Mouse (Mus musculus): ENCODE measurements around the gene Axin2. TPM values are rescaled to one million over a fixed set of nuclear protein-coding genes. Genes with fewer than 3 reads are reported as not detected.

Gene Axin2
- polyA plus RNA-seq, 1 experiment from 2014 or later: 11.0 TPM

GRCm38 (mm10) chr11:108898483-108898882 lies 21.7 kb upstream of the Axin2 start:
- H3K9ac ChIP-seq (replicated peaks; ENCODE audit: low read depth): no peak overlapping the region
- TF ChIP-seq EP300 (IDR thresholded peaks at IDR 0.05) (no peak), CTCF (IDR thresholded peaks at IDR 0.05) (no peak)
- no peak overlapping the region for H3K4me3 ChIP-seq (ENCODE audit: low read depth, low read length)
- H3K36me3 ChIP-seq (ENCODE audit: insufficient read depth, low read length): no peaks in the 10 kb centered on the region
- DNase-seq (ENCODE audit: low spot score) (no peak), ATAC-seq (no peak)
- no peak overlapping the region for H3K4me2 ChIP-seq (replicated peaks; ENCODE audit: low read depth, low read length)
- no peak overlapping the region for H3K27ac ChIP-seq (ENCODE audit: low read length)
- 86% methylated on average over 6 of the region's 6 CpGs for WGBS
- H3K27me3 ChIP-seq (replicated peaks; ENCODE audit: insufficient read depth, low read length): no peaks in the 10 kb centered on the region
- no peaks in the 10 kb centered on the region for H3K4me1 ChIP-seq (ENCODE audit: insufficient read depth, low read depth, low read length)
- H3K9me3 ChIP-seq (ENCODE audit: low read length): no peaks in the 10 kb centered on the region

- 67% methylated on average over 9 of the region's 10 CpGs for WGBS
- H3K27me3 ChIP-seq (replicated peaks; ENCODE audit: insufficient read depth, low read length): no peaks in the 10 kb centered on the region
- no peak overlapping the region for H3K27ac ChIP-seq (ENCODE audit: low read length)
- H3K9ac ChIP-seq (replicated peaks; ENCODE audit: low read depth): no peak overlapping the region
- no peaks in the 10 kb centered on the region for H3K9me3 ChIP-seq (ENCODE audit: low read length)
- ATAC-seq: no peak
- H3K36me3 ChIP-seq (ENCODE audit: insufficient read depth, low read length): no peaks in the 10 kb centered on the region
- H3K4me1 ChIP-seq (ENCODE audit: insufficient read depth, low read depth, low read length): no peaks in the 10 kb centered on the region
- no peak for TF ChIP-seq EP300 (IDR thresholded peaks at IDR 0.05)
- TF ChIP-seq CTCF (IDR thresholded peaks at IDR 0.05): no peak
- no peak for DNase-seq (ENCODE audit: low spot score)
- H3K4me2 ChIP-seq (replicated peaks; ENCODE audit: low read depth, low read length): no peak overlapping the region
- no peak overlapping the region for H3K4me3 ChIP-seq (ENCODE audit: low read depth, low read length)
Observed at GRCm38 (mm10) chr11:108900718-108901488, 19.2 kb upstream of the Axin2 start.

- no peaks in the 10 kb centered on the region for H3K9me3 ChIP-seq (ENCODE audit: low read length)
- H3K27ac ChIP-seq (ENCODE audit: low read length): no peak overlapping the region
- no peak overlapping the region for H3K4me3 ChIP-seq (ENCODE audit: low read depth, low read length)
- TF ChIP-seq EP300 (IDR thresholded peaks at IDR 0.05): no peak
- H3K36me3 ChIP-seq (ENCODE audit: insufficient read depth, low read length): no peaks in the 10 kb centered on the region
- DNase-seq (ENCODE audit: low spot score) (no peak), ATAC-seq (no peak)
- H3K9ac ChIP-seq (replicated peaks; ENCODE audit: low read depth): no peak overlapping the region
- no peak overlapping the region for H3K4me2 ChIP-seq (replicated peaks; ENCODE audit: low read depth, low read length)
- 84% methylated on average over 7 of the region's 7 CpGs for WGBS
- no peaks in the 10 kb centered on the region for H3K4me1 ChIP-seq (ENCODE audit: insufficient read depth, low read depth, low read length)
- H3K27me3 ChIP-seq (replicated peaks; ENCODE audit: insufficient read depth, low read length): no peaks in the 10 kb centered on the region
Observed at GRCm38 (mm10) chr11:108901670-108902069, 18.5 kb upstream of the Axin2 start.

GRCm38 (mm10) chr11:108902303-108902702 lies 17.8 kb upstream of the Axin2 start:
- DNase-seq (ENCODE audit: low spot score) (no peak), ATAC-seq (no peak)
- Histone ChIP-seq H3K4me3 (ENCODE audit: low read depth, low read length) (no peak overlapping the region), H3K36me3 (ENCODE audit: insufficient read depth, low read length) (no peaks in the 10 kb centered on the region), H3K27ac (ENCODE audit: low read length) (no peak overlapping the region), H3K27me3 (replicated peaks; ENCODE audit: insufficient read depth, low read length) (no peaks in the 10 kb centered on the region), H3K9me3 (ENCODE audit: low read length) (no peaks in the 10 kb centered on the region), H3K4me2 (replicated peaks; ENCODE audit: low read depth, low read length) (no peak overlapping the region), H3K9ac (replicated peaks; ENCODE audit: low read depth) (no peak overlapping the region), H3K4me1 (ENCODE audit: insufficient read depth, low read depth, low read length) (no peaks in the 10 kb centered on the region)
- 83% methylated on average over 4 of the region's 4 CpGs for WGBS
- TF ChIP-seq EP300 (IDR thresholded peaks at IDR 0.05): no peak
- TF ChIP-seq CTCF (IDR thresholded peaks at IDR 0.05): no peak

GRCm38 (mm10) chr11:108906590-108907254 lies 13.4 kb upstream of the Axin2 start:
- 52% methylated on average over 7 of the region's 7 CpGs for WGBS
- TF ChIP-seq CTCF (IDR thresholded peaks at IDR 0.05) (no peak), EP300 (IDR thresholded peaks at IDR 0.05) (no peak)
- Histone ChIP-seq H3K4me1 (ENCODE audit: insufficient read depth, low read depth, low read length) (peaks cover 6% of the 10 kb centered on the region), H3K27ac (ENCODE audit: low read length) (no peak overlapping the region), H3K27me3 (replicated peaks; ENCODE audit: insufficient read depth, low read length) (no peaks in the 10 kb centered on the region), H3K9ac (replicated peaks; ENCODE audit: low read depth) (no peak overlapping the region), H3K4me3 (ENCODE audit: low read depth, low read length) (no peak overlapping the region), H3K4me2 (replicated peaks; ENCODE audit: low read depth, low read length) (no peak overlapping the region), H3K36me3 (ENCODE audit: insufficient read depth, low read length) (no peaks in the 10 kb centered on the region), H3K9me3 (ENCODE audit: low read length) (no peaks in the 10 kb centered on the region)
- ATAC-seq (no peak), DNase-seq (ENCODE audit: low spot score) (no peak)

GRCm38 (mm10) chr11:108909396-108910195 lies 10.6 kb upstream of the Axin2 start:
- Histone ChIP-seq H3K36me3 (ENCODE audit: insufficient read depth, low read length) (no peaks in the 10 kb centered on the region), H3K9ac (replicated peaks; ENCODE audit: low read depth) (no peak overlapping the region; the same call in 1 of the 2 replicates), H3K4me2 (replicated peaks; ENCODE audit: low read depth, low read length) (peak overlapping the region; percentile 52), H3K9me3 (ENCODE audit: low read length) (no peaks in the 10 kb centered on the region), H3K4me3 (ENCODE audit: low read depth, low read length) (peak overlapping the region; percentile 14; the same call in 1 of the 2 replicates), H3K27ac (ENCODE audit: low read length) (no peak overlapping the region), H3K4me1 (ENCODE audit: insufficient read depth, low read depth, low read length) (peaks cover 6% of the 10 kb centered on the region), H3K27me3 (replicated peaks; ENCODE audit: insufficient read depth, low read length) (no peaks in the 10 kb centered on the region)
- no peak for DNase-seq (ENCODE audit: low spot score)
- no peak for TF ChIP-seq EP300 (IDR thresholded peaks at IDR 0.05)
- TF ChIP-seq CTCF (IDR thresholded peaks at IDR 0.05): no peak
- no peak for ATAC-seq
- 9% methylated on average over 23 of the region's 24 CpGs for WGBS
